Mouse (Mus musculus): Measurements from ENCODE around the gene Chst1. TPM values are rescaled to one million over a fixed set of nuclear protein-coding genes. Genes with fewer than 3 reads are reported as not detected.

Gene Chst1
- total and polyA plus RNA-seq, 3 experiments: 0.57 to 4.5 (median 2.3) TPM

- DNase-seq (ENCODE audit: low spot score): no peak
- no peaks in the 10 kb centered on the region for H3K36me3 ChIP-seq (replicated peaks)
- no peak for TF ChIP-seq GATA1 (IDR thresholded peaks at IDR 0.05; ENCODE audit: borderline replicate concordance, low read length)
- no peak for TF ChIP-seq GATA2 (IDR thresholded peaks at IDR 0.05; ENCODE audit: borderline replicate concordance, low read depth, low read length)
- no peak for TF ChIP-seq POLR2AphosphoS5 (IDR thresholded peaks at IDR 0.05; ENCODE audit: insufficient replicate concordance, low read depth, low read length)
- TF ChIP-seq CTCF (IDR thresholded peaks at IDR 0.05; ENCODE audit: low read depth, low read length): no peak
- TF ChIP-seq TAL1 (conservative IDR thresholded peaks at IDR 0.05; ENCODE audit: low read depth, low read length): no peak
- no peak overlapping the region for H3K4me3 ChIP-seq (ENCODE audit: low read depth, low read length)
- no peaks in the 10 kb centered on the region for H3K9me3 ChIP-seq (replicated peaks)
- H3K27me3 ChIP-seq (ENCODE audit: insufficient read depth, low read length): peaks cover 6% of the 10 kb centered on the region
- no peaks in the 10 kb centered on the region for H3K4me1 ChIP-seq (ENCODE audit: insufficient read depth, low read depth, low read length)
- no peak for ATAC-seq (ENCODE audit: extremely low read depth, insufficient number of reproducible peaks, low FRiP score, poor library complexity, severe bottlenecking)
Measured at GRCm38 (mm10) chr2:92600348-92600670, 802 bp downstream of the Chst1 start.

GRCm38 (mm10) chr2:92601246-92601645 is 1.7 kb downstream of the Chst1 start:
- DNase-seq (ENCODE audit: low spot score): no peak
- H3K27me3 ChIP-seq (ENCODE audit: insufficient read depth, low read length): peaks cover 7% of the 10 kb centered on the region
- ATAC-seq (ENCODE audit: extremely low read depth, insufficient number of reproducible peaks, low FRiP score, poor library complexity, severe bottlenecking): no peak
- TF ChIP-seq GATA2 (IDR thresholded peaks at IDR 0.05; ENCODE audit: borderline replicate concordance, low read depth, low read length) (no peak), TAL1 (conservative IDR thresholded peaks at IDR 0.05; ENCODE audit: low read depth, low read length) (no peak), POLR2AphosphoS5 (IDR thresholded peaks at IDR 0.05; ENCODE audit: insufficient replicate concordance, low read depth, low read length) (no peak), CTCF (IDR thresholded peaks at IDR 0.05; ENCODE audit: low read depth, low read length) (no peak), GATA1 (IDR thresholded peaks at IDR 0.05; ENCODE audit: borderline replicate concordance, low read length) (no peak)
- no peak overlapping the region for H3K4me3 ChIP-seq (ENCODE audit: low read depth, low read length)
- no peaks in the 10 kb centered on the region for H3K9me3 ChIP-seq (replicated peaks)
- no peaks in the 10 kb centered on the region for H3K4me1 ChIP-seq (ENCODE audit: insufficient read depth, low read depth, low read length)
- H3K36me3 ChIP-seq (replicated peaks): no peaks in the 10 kb centered on the region

GRCm38 (mm10) chr2:92602073-92602472 is 2.6 kb downstream of the Chst1 start:
- no peaks in the 10 kb centered on the region for H3K36me3 ChIP-seq (replicated peaks)
- ATAC-seq (ENCODE audit: extremely low read depth, insufficient number of reproducible peaks, low FRiP score, poor library complexity, severe bottlenecking) (no peak), DNase-seq (ENCODE audit: low spot score) (no peak)
- peaks cover 8% of the 10 kb centered on the region; the same call in 1 of the 2 replicates for H3K27me3 ChIP-seq (ENCODE audit: insufficient read depth, low read length)
- no peaks in the 10 kb centered on the region for H3K9me3 ChIP-seq (replicated peaks)
- H3K4me1 ChIP-seq (ENCODE audit: insufficient read depth, low read depth, low read length): no peaks in the 10 kb centered on the region
- TF ChIP-seq POLR2AphosphoS5 (IDR thresholded peaks at IDR 0.05; ENCODE audit: insufficient replicate concordance, low read depth, low read length) (no peak), GATA2 (IDR thresholded peaks at IDR 0.05; ENCODE audit: borderline replicate concordance, low read depth, low read length) (no peak), TAL1 (conservative IDR thresholded peaks at IDR 0.05; ENCODE audit: low read depth, low read length) (no peak), GATA1 (IDR thresholded peaks at IDR 0.05; ENCODE audit: borderline replicate concordance, low read length) (no peak), CTCF (IDR thresholded peaks at IDR 0.05; ENCODE audit: low read depth, low read length) (no peak)
- no peak overlapping the region for H3K4me3 ChIP-seq (ENCODE audit: low read depth, low read length)

- H3K9me3 ChIP-seq (replicated peaks): no peaks in the 10 kb centered on the region
- H3K4me3 ChIP-seq (ENCODE audit: low read depth, low read length): no peak overlapping the region
- DNase-seq (ENCODE audit: low spot score): no peak
- TF ChIP-seq POLR2AphosphoS5 (IDR thresholded peaks at IDR 0.05; ENCODE audit: insufficient replicate concordance, low read depth, low read length) (no peak), GATA1 (IDR thresholded peaks at IDR 0.05; ENCODE audit: borderline replicate concordance, low read length) (no peak), GATA2 (IDR thresholded peaks at IDR 0.05; ENCODE audit: borderline replicate concordance, low read depth, low read length) (no peak), TAL1 (conservative IDR thresholded peaks at IDR 0.05; ENCODE audit: low read depth, low read length) (no peak), CTCF (IDR thresholded peaks at IDR 0.05; ENCODE audit: low read depth, low read length) (no peak)
- ATAC-seq (ENCODE audit: extremely low read depth, insufficient number of reproducible peaks, low FRiP score, poor library complexity, severe bottlenecking): no peak
- no peaks in the 10 kb centered on the region for H3K4me1 ChIP-seq (ENCODE audit: insufficient read depth, low read depth, low read length)
- H3K36me3 ChIP-seq (replicated peaks): no peaks in the 10 kb centered on the region
- peaks cover 11% of the 10 kb centered on the region; the same call in 1 of the 2 replicates for H3K27me3 ChIP-seq (ENCODE audit: insufficient read depth, low read length)
Measured at GRCm38 (mm10) chr2:92603591-92603990, 4.1 kb downstream of the Chst1 start.

- Histone ChIP-seq H3K4me3 (ENCODE audit: low read depth, low read length) (no peak overlapping the region), H3K36me3 (replicated peaks) (no peaks in the 10 kb centered on the region), H3K9me3 (replicated peaks) (no peaks in the 10 kb centered on the region), H3K4me1 (ENCODE audit: insufficient read depth, low read depth, low read length) (no peaks in the 10 kb centered on the region), H3K27me3 (ENCODE audit: insufficient read depth, low read length) (peaks cover 14% of the 10 kb centered on the region; the same call in 1 of the 2 replicates)
- DNase-seq (ENCODE audit: low spot score) (no peak), ATAC-seq (ENCODE audit: extremely low read depth, insufficient number of reproducible peaks, low FRiP score, poor library complexity, severe bottlenecking) (no peak)
- TF ChIP-seq POLR2AphosphoS5 (IDR thresholded peaks at IDR 0.05; ENCODE audit: insufficient replicate concordance, low read depth, low read length): no peak
- no peak for TF ChIP-seq CTCF (IDR thresholded peaks at IDR 0.05; ENCODE audit: low read depth, low read length)
- no peak for TF ChIP-seq GATA2 (IDR thresholded peaks at IDR 0.05; ENCODE audit: borderline replicate concordance, low read depth, low read length)
- no peak for TF ChIP-seq GATA1 (IDR thresholded peaks at IDR 0.05; ENCODE audit: borderline replicate concordance, low read length)
- TF ChIP-seq TAL1 (conservative IDR thresholded peaks at IDR 0.05; ENCODE audit: low read depth, low read length): no peak
Measured at GRCm38 (mm10) chr2:92604565-92604964, 5.1 kb downstream of the Chst1 start.

- H3K4me3 ChIP-seq (ENCODE audit: low read depth, low read length): no peak overlapping the region
- H3K4me1 ChIP-seq (ENCODE audit: insufficient read depth, low read depth, low read length): no peaks in the 10 kb centered on the region
- no peaks in the 10 kb centered on the region for H3K9me3 ChIP-seq (replicated peaks)
- no peaks in the 10 kb centered on the region for H3K36me3 ChIP-seq (replicated peaks)
- peaks cover 9% of the 10 kb centered on the region; the same call in 1 of the 2 replicates for H3K27me3 ChIP-seq (ENCODE audit: insufficient read depth, low read length)
- no peak for ATAC-seq (ENCODE audit: extremely low read depth, insufficient number of reproducible peaks, low FRiP score, poor library complexity, severe bottlenecking)
- TF ChIP-seq CTCF (IDR thresholded peaks at IDR 0.05; ENCODE audit: low read depth, low read length) (no peak), TAL1 (conservative IDR thresholded peaks at IDR 0.05; ENCODE audit: low read depth, low read length) (no peak), POLR2AphosphoS5 (IDR thresholded peaks at IDR 0.05; ENCODE audit: insufficient replicate concordance, low read depth, low read length) (no peak), GATA1 (IDR thresholded peaks at IDR 0.05; ENCODE audit: borderline replicate concordance, low read length) (no peak), GATA2 (IDR thresholded peaks at IDR 0.05; ENCODE audit: borderline replicate concordance, low read depth, low read length) (no peak)
- DNase-seq (ENCODE audit: low spot score): no peak
Measured at GRCm38 (mm10) chr2:92605995-92606394, 6.5 kb downstream of the Chst1 start.

Data from G1E (cell line).